Mouse (Mus musculus): ENCODE data around the gene Ovol3. TPM values are rescaled to one million over a fixed set of nuclear protein-coding genes. Genes with fewer than 3 reads are reported as not detected.
A peak's percentile ranks its signal among the peaks of the same experiment; 100 is the strongest.

Ovol3 gene
- not detected in 2 replicates for polyA plus RNA-seq (2015; fragmentation: Nextera tagmentation; extraction: Ambion mirVana)

DNA sequence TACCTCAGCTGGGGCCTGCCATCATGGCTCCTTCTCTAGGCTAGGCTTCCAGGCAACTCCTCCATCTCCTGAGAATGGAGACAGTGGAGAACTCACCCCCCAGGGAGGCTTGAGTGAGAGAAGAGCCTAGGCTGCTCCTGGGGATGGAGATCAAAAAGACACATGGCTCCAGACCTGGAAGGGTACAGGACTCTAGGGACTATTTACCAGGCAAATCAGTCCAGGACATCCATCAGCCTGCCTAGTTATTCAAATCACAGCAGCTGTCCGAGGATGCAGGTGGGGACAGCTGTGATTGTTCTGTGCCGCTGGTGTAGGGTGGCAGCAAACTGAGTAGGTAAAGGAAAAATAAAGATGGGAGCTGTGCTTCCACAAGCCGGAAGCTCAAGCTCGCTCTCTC lies at the start of gene Ovol3:
Gene Ovol3, minus strand, starts transcription at position 101 of the 400 bp plus-strand sequence.
- no peak within 1 kb of the TSS for H3K27ac ChIP-seq (replicated peaks)
- H3K9me3 ChIP-seq, result no peaks in the 10 kb centered on the region
- no peak within 1 kb of the TSS for H3K9ac ChIP-seq
- ATAC-seq (ENCODE audit: low read depth), result no peak
- peaks cover 19% of the 10 kb centered on the region for H3K4me1 ChIP-seq (replicated peaks)
- H3K4me3 ChIP-seq, result no peak within 1 kb of the TSS
- 74% methylated on average over 4 of the region's 4 CpGs for WGBS
- no peak within 1 kb of the TSS for H3K4me2 ChIP-seq
- H3K36me3 ChIP-seq, result peaks cover 24% of the 10 kb centered on the region
- no peaks in the 10 kb centered on the region for H3K27me3 ChIP-seq

GRCm38 (mm10) chr7:30282740-30283139 lies 47.2 kb upstream of the Ovol3 start:
- no peak for ATAC-seq (ENCODE audit: low read depth)
- Histone ChIP-seq H3K9me3 (no peaks in the 10 kb centered on the region), H3K27ac (replicated peaks) (no peak overlapping the region), H3K27me3 (no peaks in the 10 kb centered on the region), H3K9ac (no peak overlapping the region), H3K36me3 (no peaks in the 10 kb centered on the region), H3K4me1 (replicated peaks) (peaks cover 19% of the 10 kb centered on the region), H3K4me3 (no peak overlapping the region), H3K4me2 (no peak overlapping the region)
- 84% methylated on average over 7 of the region's 7 CpGs for WGBS

GRCm38 (mm10) chr7:30281522-30281921 lies 46.0 kb upstream of the Ovol3 start:
- H3K27ac ChIP-seq (replicated peaks), result no peak overlapping the region
- peak overlapping the region; percentile 76; the same call in 1 of the 2 replicates for H3K4me3 ChIP-seq
- H3K27me3 ChIP-seq, result no peaks in the 10 kb centered on the region
- H3K36me3 ChIP-seq, result no peaks in the 10 kb centered on the region
- WGBS, result 77% methylated on average over 4 of the region's 4 CpGs
- 0 out of 2 replicates have a peak overlapping the region, but pooled peaks have one; percentile 94 for H3K4me2 ChIP-seq
- no peaks in the 10 kb centered on the region for H3K9me3 ChIP-seq
- no peak for ATAC-seq (ENCODE audit: low read depth)
- no peak overlapping the region for H3K9ac ChIP-seq
- peaks cover 19% of the 10 kb centered on the region for H3K4me1 ChIP-seq (replicated peaks)

DNA sequence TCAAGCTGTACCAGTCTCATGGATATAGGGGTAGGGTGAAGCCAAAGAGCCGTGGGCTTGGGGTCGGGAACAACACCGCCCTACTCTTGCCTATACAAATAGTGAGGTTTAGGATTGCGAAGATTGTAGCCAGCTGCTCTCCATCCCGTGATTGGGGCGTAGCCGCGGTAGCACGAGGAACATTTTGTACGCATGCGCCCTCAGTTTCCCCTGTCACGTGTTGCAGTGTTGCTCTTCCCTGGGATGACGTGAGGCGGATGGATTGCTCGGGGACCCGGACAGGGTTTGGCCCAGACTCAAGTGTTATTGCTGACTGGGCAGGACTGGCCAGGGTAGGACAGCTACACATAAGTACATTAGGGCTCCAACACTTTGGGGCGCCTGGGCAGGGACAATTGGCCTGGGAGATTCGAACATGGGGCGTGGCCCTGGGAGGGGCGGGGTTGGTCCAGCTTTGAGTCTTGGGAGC lies 45.2 kb upstream of the Ovol3 start:
- Histone ChIP-seq H3K4me1 (replicated peaks) (peaks cover 19% of the 10 kb centered on the region), H3K36me3 (no peaks in the 10 kb centered on the region), H3K27me3 (no peaks in the 10 kb centered on the region), H3K9ac (peak overlapping the region; percentile 70), H3K9me3 (no peaks in the 10 kb centered on the region), H3K4me3 (peak overlapping the region; percentile 76), H3K4me2 (peak overlapping the region; percentile 94), H3K27ac (replicated peaks) (peak overlapping the region; percentile 97)
- ATAC-seq (ENCODE audit: low read depth), result peak; percentile 89
- under 1% methylated on average over 20 of the region's 20 CpGs for WGBS

DNA sequence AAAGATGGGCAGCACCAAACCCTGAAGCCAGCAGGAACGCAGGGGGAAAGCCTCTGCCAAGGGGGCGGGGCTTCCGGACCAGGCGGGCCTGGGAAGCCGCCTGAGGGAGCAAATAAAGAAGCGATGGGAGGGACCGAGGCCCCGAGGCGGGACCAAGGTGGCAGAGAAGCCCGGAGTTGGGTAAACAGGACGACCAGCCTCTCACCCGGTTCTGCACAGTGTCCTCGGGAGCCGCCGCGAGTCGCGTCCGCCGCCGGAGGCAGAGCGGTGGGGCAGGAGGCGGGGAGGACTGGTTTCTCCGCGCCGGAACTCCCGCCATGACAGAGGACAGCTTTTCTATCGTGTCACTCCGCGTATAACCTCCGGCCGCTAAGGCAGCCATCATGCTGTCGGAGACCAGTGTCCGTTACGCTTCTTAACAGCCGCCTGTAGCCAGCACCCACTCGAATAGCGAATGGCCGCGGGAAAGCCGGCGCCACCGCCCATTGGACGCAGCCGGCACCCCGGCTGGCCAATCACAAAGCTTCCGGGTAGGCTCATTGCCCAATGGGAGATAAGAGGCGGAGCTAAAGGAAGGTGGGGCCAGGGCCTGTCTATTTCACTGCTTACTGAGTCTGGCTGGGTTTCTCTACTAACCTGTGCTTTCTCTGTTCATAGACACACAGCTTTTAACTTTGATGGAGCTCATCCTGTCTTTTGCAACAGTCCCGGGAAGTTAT lies 44.6 kb upstream of the Ovol3 start, which contains the start of the genes Thap8 and Wdr62:
Gene Thap8, plus strand, starts transcription at position 144 of the 719 bp plus-strand sequence.
Gene Wdr62, minus strand, starts transcription at position 469 of the 719 bp plus-strand sequence.
- Histone ChIP-seq H3K4me2 (peak within 1 kb of the TSS; percentile 94), H3K27ac (replicated peaks) (peak within 1 kb of the TSS; percentile 97), H3K27me3 (no peaks in the 10 kb centered on the region), H3K36me3 (no peaks in the 10 kb centered on the region), H3K9me3 (no peaks in the 10 kb centered on the region), H3K4me1 (replicated peaks) (peaks cover 19% of the 10 kb centered on the region), H3K9ac (peak within 1 kb of the TSS; percentile 70), H3K4me3 (peak within 1 kb of the TSS; percentile 76)
- under 1% methylated on average over 49 of the region's 49 CpGs for WGBS
- peak; percentile 97 for ATAC-seq (ENCODE audit: low read depth)

GRCm38 (mm10) chr7:30279536-30279935 lies 44.0 kb upstream of the Ovol3 start:
- peak overlapping the region; percentile 70 for H3K9ac ChIP-seq
- ATAC-seq (ENCODE audit: low read depth), result 0 out of 2 replicates have a peak, but pooled peaks have one; percentile 19
- H3K4me2 ChIP-seq, result peak overlapping the region; percentile 94
- WGBS, result 0% methylated on average over 6 of the region's 6 CpGs
- H3K9me3 ChIP-seq, result no peaks in the 10 kb centered on the region
- no peaks in the 10 kb centered on the region for H3K27me3 ChIP-seq
- H3K4me1 ChIP-seq (replicated peaks), result peaks cover 19% of the 10 kb centered on the region
- peak overlapping the region; percentile 76 for H3K4me3 ChIP-seq
- H3K36me3 ChIP-seq, result no peaks in the 10 kb centered on the region
- no peak overlapping the region for H3K27ac ChIP-seq (replicated peaks)

DNA sequence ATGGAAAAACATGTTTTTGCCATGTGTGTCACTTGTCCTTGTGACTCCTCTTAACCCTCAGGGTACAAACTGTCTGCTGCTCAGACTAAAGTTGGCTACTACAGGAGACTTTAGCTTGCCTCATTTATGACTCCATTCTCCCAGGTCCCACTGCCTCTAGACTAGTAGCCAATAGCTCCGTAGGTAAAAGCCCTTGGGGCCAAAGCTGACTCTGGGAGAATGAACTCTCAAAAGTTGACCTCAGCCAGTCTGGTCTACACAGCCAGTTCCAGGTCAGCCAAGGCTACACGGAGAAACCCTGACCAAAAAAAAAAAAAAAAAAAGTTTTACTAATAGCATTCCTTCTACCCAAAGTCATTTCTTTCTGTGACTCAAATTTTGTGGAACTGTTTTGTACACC lies 43.4 kb upstream of the Ovol3 start:
- no peaks in the 10 kb centered on the region for H3K9me3 ChIP-seq
- H3K27me3 ChIP-seq, result no peaks in the 10 kb centered on the region
- peaks cover 19% of the 10 kb centered on the region for H3K4me1 ChIP-seq (replicated peaks)
- no peaks in the 10 kb centered on the region for H3K36me3 ChIP-seq
- no peak overlapping the region for H3K27ac ChIP-seq (replicated peaks)
- ATAC-seq (ENCODE audit: low read depth), result no peak
- peak overlapping the region; percentile 94; the same call in 1 of the 2 replicates for H3K4me2 ChIP-seq
- H3K4me3 ChIP-seq, result no peak overlapping the region
- WGBS, result 33% methylated on average over 2 of the region's 2 CpGs
- H3K9ac ChIP-seq, result no peak overlapping the region

GRCm38 (mm10) chr7:30274383-30274782 lies 38.9 kb upstream of the Ovol3 start:
- no peak for ATAC-seq (ENCODE audit: low read depth)
- H3K4me3 ChIP-seq, result no peak overlapping the region
- H3K4me1 ChIP-seq (replicated peaks), result 0 out of 2 replicates have a peak, but pooled peaks cover 6% of the 10 kb centered on the region
- H3K4me2 ChIP-seq, result no peak overlapping the region
- 81% methylated on average over 6 of the region's 6 CpGs for WGBS
- H3K36me3 ChIP-seq, result no peaks in the 10 kb centered on the region
- H3K27ac ChIP-seq (replicated peaks), result no peak overlapping the region
- no peaks in the 10 kb centered on the region for H3K27me3 ChIP-seq
- no peak overlapping the region for H3K9ac ChIP-seq
- no peaks in the 10 kb centered on the region for H3K9me3 ChIP-seq

- no peaks in the 10 kb centered on the region for H3K36me3 ChIP-seq
- H3K9me3 ChIP-seq, result no peaks in the 10 kb centered on the region
- H3K4me1 ChIP-seq (replicated peaks), result no peaks in the 10 kb centered on the region
- H3K27me3 ChIP-seq, result no peaks in the 10 kb centered on the region
- 93% methylated on average over 4 of the region's 4 CpGs for WGBS
- no peak for ATAC-seq (ENCODE audit: low read depth)
- H3K4me2 ChIP-seq, result no peak overlapping the region
- no peak overlapping the region for H3K27ac ChIP-seq (replicated peaks)
- H3K4me3 ChIP-seq, result no peak overlapping the region
- H3K9ac ChIP-seq, result no peak overlapping the region
These were observed 34.1 kb upstream of the Ovol3 start for GRCm38 (mm10) chr7:30269641-30270040.

GRCm38 (mm10) chr7:30266780-30267179 lies 31.3 kb upstream of the Ovol3 start:
- no peak overlapping the region for H3K9ac ChIP-seq
- no peak overlapping the region for H3K4me2 ChIP-seq
- no peak for ATAC-seq (ENCODE audit: low read depth)
- no peaks in the 10 kb centered on the region for H3K27me3 ChIP-seq
- 0 out of 2 replicates have a peak, but pooled peaks cover 3% of the 10 kb centered on the region for H3K36me3 ChIP-seq
- H3K9me3 ChIP-seq, result no peaks in the 10 kb centered on the region
- no peaks in the 10 kb centered on the region for H3K4me1 ChIP-seq (replicated peaks)
- H3K27ac ChIP-seq (replicated peaks), result no peak overlapping the region
- no peak overlapping the region for H3K4me3 ChIP-seq
- WGBS, result 91% methylated on average over 3 of the region's 3 CpGs

- ATAC-seq (ENCODE audit: low read depth), result no peak
- Histone ChIP-seq H3K4me2 (no peak overlapping the region), H3K9ac (no peak overlapping the region), H3K27ac (replicated peaks) (no peak overlapping the region), H3K9me3 (no peaks in the 10 kb centered on the region), H3K4me3 (no peak overlapping the region), H3K4me1 (replicated peaks) (no peaks in the 10 kb centered on the region), H3K27me3 (no peaks in the 10 kb centered on the region), H3K36me3 (0 out of 2 replicates have a peak, but pooled peaks cover 3% of the 10 kb centered on the region)
- WGBS, result 91% methylated on average over 7 of the region's 7 CpGs
These were observed 30.4 kb upstream of the Ovol3 start for GRCm38 (mm10) chr7:30265935-30266334.

- 0 out of 2 replicates have a peak, but pooled peaks cover 3% of the 10 kb centered on the region for H3K36me3 ChIP-seq
- no peak overlapping the region for H3K4me2 ChIP-seq
- H3K27me3 ChIP-seq, result no peaks in the 10 kb centered on the region
- no peak overlapping the region for H3K4me3 ChIP-seq
- no peak overlapping the region for H3K27ac ChIP-seq (replicated peaks)
- ATAC-seq (ENCODE audit: low read depth), result no peak
- WGBS, result 93% methylated on average over 5 of the region's 5 CpGs
- no peaks in the 10 kb centered on the region for H3K4me1 ChIP-seq (replicated peaks)
- H3K9ac ChIP-seq, result no peak overlapping the region
- no peaks in the 10 kb centered on the region for H3K9me3 ChIP-seq
These were observed 30.0 kb upstream of the Ovol3 start for GRCm38 (mm10) chr7:30265531-30265930.
